Mouse (Mus musculus) olfactory bulb, adult 2 months (tissue): ENCODE results near the gene Nxph4. TPM values are rescaled to one million over a fixed set of nuclear protein-coding genes. Genes with fewer than 3 reads are reported as not detected.

Experiments
- H3K27ac ChIP-seq: fragments of 200-500 bp; 2 replicates; pipeline ENCODE4 v1.5.1; 2012; ENCODE audit warnings: low read depth, low read length; ENCODE audit not compliant: insufficient read depth
- H3K4me1 ChIP-seq: fragments of 200-500 bp; 2 replicates; pipeline ENCODE4 v1.6.1; 2012; ENCODE audit warnings: low read length; ENCODE audit not compliant: control insufficient read depth, insufficient read depth
- H3K4me3 ChIP-seq: fragments of 200-500 bp; 2 replicates; pipeline ENCODE4 v1.5.1; 2012; ENCODE audit warnings: mild to moderate bottlenecking, low read depth, low read length, moderate library complexity; ENCODE audit not compliant: insufficient read depth
- CTCF ChIP-seq: fragments of 200-500 bp; IDR thresholded peaks from 2 replicates; pipeline ENCODE4 v1.5.1; 2012; ENCODE audit warnings: low read depth, mild to moderate bottlenecking, low read length, moderate library complexity; ENCODE audit not compliant: insufficient read depth
- POLR2A ChIP-seq: fragments of 200-500 bp; IDR thresholded peaks from 2 replicates; pipeline ENCODE4 v1.6.1; 2012; ENCODE audit warnings: mild to moderate bottlenecking, low read depth, low read length, moderate library complexity; ENCODE audit not compliant: insufficient read depth
- WGBS: fragments of 180-500 bp; shearing (Covaris S2); methylation state at CpG from one replicate; pipeline ENCODE4 v1.1.7; 2018; 5-methylcytosine and 5-hydroxymethylcytosine counted together
- polyA plus RNA-seq: library from polyadenylated mRNA; stranded (reverse); fragments of >200 nt; gene quantifications from 2 replicates; pipeline ENCODE4 v1.2.4, GENCODE M21; 2012; ENCODE audit warnings: low replicate concordance; ENCODE audit not compliant: missing spikeins, insufficient read depth, insufficient read length

The Nxph4 gene
- polyA plus RNA-seq, 1 experiment, result not detected

GRCm38 (mm10) chr10:127549892-127550291, 15.5 kb upstream of the Nxph4 start:
- no peak overlapping the region for H3K27ac ChIP-seq
- H3K4me1 ChIP-seq, result no peaks in the 10 kb centered on the region
- H3K4me3 ChIP-seq, result no peak overlapping the region
- no peak for TF ChIP-seq CTCF
- TF ChIP-seq POLR2A, result no peak
- 86% methylated on average over 17 of the region's 17 CpGs for WGBS

- Histone ChIP-seq H3K4me1 (no peaks in the 10 kb centered on the region), H3K4me3 (no peak overlapping the region), H3K27ac (no peak overlapping the region)
- TF ChIP-seq POLR2A, result no peak
- WGBS, result 91% methylated on average over 15 of the region's 15 CpGs
These were observed 13.9 kb upstream of the Nxph4 start for GRCm38 (mm10) chr10:127548236-127548635.

- no peaks in the 10 kb centered on the region for H3K4me1 ChIP-seq
- TF ChIP-seq POLR2A, result no peak
- no peak for TF ChIP-seq CTCF
- no peak overlapping the region for H3K4me3 ChIP-seq
- 95% methylated on average over 7 of the region's 7 CpGs for WGBS
- H3K27ac ChIP-seq, result no peak overlapping the region
These were observed 12.1 kb upstream of the Nxph4 start for GRCm38 (mm10) chr10:127546505-127546904.

DNA sequence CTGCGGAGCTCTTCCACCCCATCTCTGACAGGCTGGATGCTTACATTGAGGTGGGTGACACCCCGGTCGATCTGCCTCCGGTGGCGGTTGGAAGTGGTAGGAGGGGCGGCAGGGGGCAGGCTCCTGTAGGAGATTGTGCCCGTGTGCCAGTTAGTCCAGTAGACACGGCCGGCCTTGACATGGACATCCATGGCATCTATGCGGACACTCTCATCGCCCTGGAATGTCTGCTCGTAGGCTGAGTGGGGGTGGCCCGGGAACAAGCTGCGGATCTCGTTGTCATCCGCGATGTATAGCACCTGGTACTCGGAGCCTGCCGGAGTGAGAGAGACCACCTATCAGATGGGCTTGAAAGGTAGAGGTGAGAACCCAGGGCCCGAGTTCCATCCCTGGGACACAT, 10.0 kb upstream of the Nxph4 start:
- no peak for TF ChIP-seq POLR2A
- TF ChIP-seq CTCF, result no peak
- WGBS, result 92% methylated on average over 20 of the region's 20 CpGs

DNA sequence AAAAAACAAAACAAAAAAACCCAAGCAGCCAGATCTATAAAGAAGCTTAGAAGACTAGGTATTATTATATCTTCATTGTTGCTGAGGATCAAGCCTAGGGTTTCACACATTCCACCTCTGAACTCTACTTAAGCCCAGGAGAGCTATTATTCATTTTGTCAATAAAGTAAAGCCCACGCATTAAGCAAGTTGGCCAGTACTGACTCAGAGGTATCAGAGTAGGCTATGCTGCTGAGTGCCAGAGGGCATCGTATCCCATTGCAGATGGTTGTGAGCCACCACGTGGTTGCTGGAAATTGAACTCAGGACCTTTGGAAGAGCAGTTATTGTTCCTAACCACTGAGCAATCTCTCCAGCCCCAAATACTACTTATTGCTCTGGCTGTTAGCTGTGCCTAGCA, 9.6 kb upstream of the Nxph4 start:
- TF ChIP-seq POLR2A (no peak), CTCF (no peak)
- Histone ChIP-seq H3K4me3 (no peak overlapping the region), H3K27ac (no peak overlapping the region), H3K4me1 (no peaks in the 10 kb centered on the region)
- WGBS, result 66% methylated on average over 3 of the region's 3 CpGs

More for the DNA sequence above, 10.0 kb upstream of the Nxph4 start:
- H3K4me3 ChIP-seq, result no peak overlapping the region
- H3K27ac ChIP-seq, result no peak overlapping the region
- no peaks in the 10 kb centered on the region for H3K4me1 ChIP-seq

- Histone ChIP-seq H3K4me1 (0 out of 2 replicates have a peak, but pooled peaks cover 1% of the 10 kb centered on the region), H3K4me3 (no peak overlapping the region), H3K27ac (no peak overlapping the region)
- TF ChIP-seq POLR2A, result no peak
- TF ChIP-seq CTCF, result no peak
- 52% methylated on average over 6 of the region's 6 CpGs for WGBS
These were observed 8.4 kb upstream of the Nxph4 start for GRCm38 (mm10) chr10:127542720-127543119.

- H3K4me1 ChIP-seq, result 0 out of 2 replicates have a peak, but pooled peaks cover 4% of the 10 kb centered on the region
- TF ChIP-seq POLR2A, result no peak
- TF ChIP-seq CTCF, result no peak
- H3K27ac ChIP-seq, result no peak overlapping the region
- H3K4me3 ChIP-seq, result no peak overlapping the region
- 55% methylated on average over 13 of the region's 13 CpGs for WGBS
These were observed 7.7 kb upstream of the Nxph4 start for GRCm38 (mm10) chr10:127542084-127542483.

GRCm38 (mm10) chr10:127541510-127541909, 7.2 kb upstream of the Nxph4 start:
- WGBS, result 98% methylated on average over 8 of the region's 8 CpGs
- TF ChIP-seq CTCF (no peak), POLR2A (no peak)

DNA sequence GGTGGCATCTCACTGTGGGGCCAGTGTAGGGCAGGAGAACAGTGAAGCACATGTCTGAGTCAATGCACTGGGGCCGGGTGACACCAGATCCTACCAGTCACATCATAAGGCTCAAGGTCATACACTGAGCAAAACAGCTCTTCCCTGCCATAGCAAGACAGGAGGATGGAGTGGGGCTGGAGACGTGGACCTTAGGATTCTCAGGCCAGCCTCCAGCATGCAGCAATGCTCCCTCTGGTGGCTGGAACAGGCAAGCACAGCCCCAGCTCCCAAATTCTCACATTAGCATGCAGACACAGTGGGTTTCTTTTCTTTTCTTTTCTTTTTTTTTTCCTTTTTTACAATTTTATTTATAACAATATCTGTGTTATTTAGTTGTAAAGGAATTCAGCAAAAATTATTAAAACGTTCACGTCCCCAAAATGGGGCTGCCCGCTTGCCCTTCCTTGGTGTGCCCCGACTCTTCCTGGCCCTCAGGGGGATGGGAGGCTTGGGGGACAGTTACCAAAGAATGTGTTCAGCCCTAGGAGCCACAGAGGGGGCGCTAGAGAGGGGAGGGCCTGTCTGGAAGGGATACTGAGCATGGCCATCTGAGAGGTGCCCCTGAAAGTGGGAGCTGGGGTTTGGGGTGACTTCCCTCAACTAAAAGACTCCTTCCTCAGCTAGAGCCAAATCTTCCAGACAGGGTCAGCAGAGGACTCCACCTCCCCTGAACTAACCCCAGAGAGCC, 3.7 kb upstream of the Nxph4 start:
- WGBS, result 25% methylated on average over 7 of the region's 7 CpGs
- H3K4me3 ChIP-seq, result no peak overlapping the region
- H3K27ac ChIP-seq, result no peak overlapping the region
- TF ChIP-seq CTCF (peak; percentile 86), POLR2A (no peak)
- H3K4me1 ChIP-seq, result peaks cover 24% of the 10 kb centered on the region

More at GRCm38 (mm10) chr10:127541510-127541909, 7.2 kb upstream of the Nxph4 start:
- peaks cover 5% of the 10 kb centered on the region; the same call in 1 of the 2 replicates for H3K4me1 ChIP-seq
- H3K4me3 ChIP-seq, result no peak overlapping the region
- H3K27ac ChIP-seq, result no peak overlapping the region
